Mouse (Mus musculus) megakaryocyte, embryonic 14.5 days (primary cell): ENCODE data around the gene Nop14. TPM values are rescaled to one million over a fixed set of nuclear protein-coding genes. Genes with fewer than 3 reads are reported as not detected.

Source experiments
- H3K27me3 ChIP-seq: replicated peaks from 2 replicates; pipeline ENCODE3; 2012; ENCODE audit warnings: inconsistent platforms
- H3K36me3 ChIP-seq: replicated peaks from 2 replicates; pipeline ENCODE3; 2012; ENCODE audit warnings: low read length, inconsistent platforms, mixed read lengths
- H3K4me1 ChIP-seq: 2 replicates; pipeline ENCODE4 v1.6.1; 2012; ENCODE audit warnings: inconsistent platforms
- H3K4me3 ChIP-seq: replicated peaks from 2 replicates; pipeline ENCODE3; 2012; ENCODE audit warnings: moderate library complexity, mild to moderate bottlenecking, inconsistent platforms
- H3K9me3 ChIP-seq: 2 replicates; pipeline ENCODE4 v1.6.1; 2012; ENCODE audit warnings: inconsistent platforms
- FLI1 ChIP-seq: IDR thresholded peaks from 2 replicates; pipeline ENCODE4 v1.6.1; 2012; ENCODE audit warnings: low read length, inconsistent platforms, mixed read lengths
- GATA1 ChIP-seq: IDR thresholded peaks from 3 replicates; pipeline ENCODE4 v1.6.1; 2012; ENCODE audit warnings: mixed read lengths, low read length, inconsistent platforms, borderline replicate concordance
- polyA plus RNA-seq: library from polyadenylated mRNA; stranded (reverse); fragments of >175 nt; gene quantifications from 2 replicates; pipeline ENCODE4 v1.2.3, GENCODE M21; 2012; ENCODE audit warnings: low replicate concordance; ENCODE audit not compliant: insufficient read depth

The Nop14 gene
- 2.9 and 14.1 TPM in 2 replicates for polyA plus RNA-seq

- peaks cover 30% of the 10 kb centered on the region for H3K4me1 ChIP-seq
- TF ChIP-seq FLI1 = peak; percentile 55
- no peak for TF ChIP-seq GATA1
- H3K27me3 ChIP-seq = no peaks in the 10 kb centered on the region
- peak within 1 kb of the TSS; percentile 98 for H3K4me3 ChIP-seq
- no peaks in the 10 kb centered on the region for H3K9me3 ChIP-seq
- H3K36me3 ChIP-seq = peaks cover 29% of the 10 kb centered on the region
These were observed at the start of gene Nop14, which contains the start of gene Grk4 for GRCm38 (mm10) chr5:34659686-34660590. Nop14 (minus strand) TSS chr5:34660148. Grk4 (plus strand) TSS chr5:34660379.

- Histone ChIP-seq H3K4me1 (no peaks in the 10 kb centered on the region), H3K36me3 (no peaks in the 10 kb centered on the region), H3K27me3 (no peaks in the 10 kb centered on the region), H3K4me3 (no peak overlapping the region), H3K9me3 (no peaks in the 10 kb centered on the region)
- no peak for TF ChIP-seq GATA1
- TF ChIP-seq FLI1 = no peak
These were observed 48.5 kb upstream of the Nop14 start for GRCm38 (mm10) chr5:34708436-34708835.

- no peaks in the 10 kb centered on the region for H3K9me3 ChIP-seq
- no peak overlapping the region for H3K4me3 ChIP-seq
- H3K27me3 ChIP-seq = peaks cover 1% of the 10 kb centered on the region
- TF ChIP-seq FLI1 (no peak), GATA1 (no peak)
- H3K36me3 ChIP-seq = no peaks in the 10 kb centered on the region
- peaks cover 9% of the 10 kb centered on the region for H3K4me1 ChIP-seq
These were observed 35.6 kb upstream of the Nop14 start for GRCm38 (mm10) chr5:34695521-34695920.

GRCm38 (mm10) chr5:34692782-34693181 is 32.8 kb upstream of the Nop14 start:
- no peak overlapping the region for H3K4me3 ChIP-seq
- peaks cover 1% of the 10 kb centered on the region for H3K27me3 ChIP-seq
- H3K9me3 ChIP-seq = peaks cover 5% of the 10 kb centered on the region; the same call in 1 of the 2 replicates
- no peak for TF ChIP-seq GATA1
- no peak for TF ChIP-seq FLI1
- H3K4me1 ChIP-seq = peaks cover 9% of the 10 kb centered on the region
- H3K36me3 ChIP-seq = no peaks in the 10 kb centered on the region

- Histone ChIP-seq H3K9me3 (peaks cover 5% of the 10 kb centered on the region; the same call in 1 of the 2 replicates), H3K36me3 (no peaks in the 10 kb centered on the region), H3K27me3 (no peaks in the 10 kb centered on the region), H3K4me1 (no peaks in the 10 kb centered on the region), H3K4me3 (no peak overlapping the region)
- no peak for TF ChIP-seq GATA1
- no peak for TF ChIP-seq FLI1
These were observed 29.9 kb upstream of the Nop14 start for GRCm38 (mm10) chr5:34689868-34690267.

- H3K27me3 ChIP-seq = no peaks in the 10 kb centered on the region
- no peaks in the 10 kb centered on the region for H3K9me3 ChIP-seq
- no peak overlapping the region for H3K4me3 ChIP-seq
- H3K36me3 ChIP-seq = peaks cover 9% of the 10 kb centered on the region
- TF ChIP-seq FLI1 (no peak), GATA1 (no peak)
- peaks cover 6% of the 10 kb centered on the region; the same call in 1 of the 2 replicates for H3K4me1 ChIP-seq
These were observed 10.3 kb upstream of the Nop14 start for GRCm38 (mm10) chr5:34670280-34670679.

GRCm38 (mm10) chr5:34669493-34669892 is 9.5 kb upstream of the Nop14 start:
- Histone ChIP-seq H3K36me3 (peaks cover 13% of the 10 kb centered on the region), H3K4me3 (no peak overlapping the region), H3K4me1 (peaks cover 6% of the 10 kb centered on the region; the same call in 1 of the 2 replicates), H3K27me3 (no peaks in the 10 kb centered on the region), H3K9me3 (no peaks in the 10 kb centered on the region)
- TF ChIP-seq FLI1 (no peak), GATA1 (no peak)

GRCm38 (mm10) chr5:34663231-34663630 is 3.3 kb upstream of the Nop14 start:
- peaks cover 5% of the 10 kb centered on the region for H3K36me3 ChIP-seq
- H3K4me3 ChIP-seq = no peak overlapping the region
- peaks cover 23% of the 10 kb centered on the region for H3K4me1 ChIP-seq
- no peaks in the 10 kb centered on the region for H3K9me3 ChIP-seq
- TF ChIP-seq FLI1 (no peak), GATA1 (no peak)
- H3K27me3 ChIP-seq = no peaks in the 10 kb centered on the region

- no peaks in the 10 kb centered on the region for H3K9me3 ChIP-seq
- peaks cover 15% of the 10 kb centered on the region for H3K36me3 ChIP-seq
- no peaks in the 10 kb centered on the region for H3K27me3 ChIP-seq
- no peak overlapping the region for H3K4me3 ChIP-seq
- H3K4me1 ChIP-seq = peaks cover 30% of the 10 kb centered on the region
- TF ChIP-seq FLI1 (no peak), GATA1 (no peak)
These were observed 2.0 kb upstream of the Nop14 start for GRCm38 (mm10) chr5:34661909-34662308.

GRCm38 (mm10) chr5:34660591-34661130 is 713 bp upstream of the Nop14 start:
- Histone ChIP-seq H3K4me3 (peak overlapping the region; percentile 98), H3K9me3 (no peaks in the 10 kb centered on the region), H3K4me1 (peaks cover 30% of the 10 kb centered on the region), H3K27me3 (no peaks in the 10 kb centered on the region), H3K36me3 (peaks cover 26% of the 10 kb centered on the region)
- TF ChIP-seq FLI1 (no peak), GATA1 (no peak)
